Mouse (Mus musculus) erythroblast, embryonic 14.5 days (primary cell): ENCODE measurements at regions not wholly inside any gene's neighbourhood (a gene's known extent, or its start where the extent isn't known, plus 50 kb on each side); places are given as distances from the start of the nearest gene placed in this dataset.

ENCODE experiments used
- GATA1 ChIP-seq: IDR thresholded peaks from 2 replicates; pipeline ENCODE4 v1.6.1; 2012; ENCODE audit warnings: low read length, inconsistent platforms, mixed read lengths
- TAL1 ChIP-seq: IDR thresholded peaks from 3 replicates; pipeline ENCODE4 v1.6.1; 2012; ENCODE audit warnings: low read length, inconsistent platforms, mixed read lengths

- no peak for TF ChIP-seq TAL1
- no peak for TF ChIP-seq GATA1
Measured at GRCm38 (mm10) chr6:50760367-50760766, 106.1 kb upstream of the Npvf start.
